Mouse (Mus musculus) erythroblast, embryonic 14.5 days (primary cell): ENCODE data around the gene AL732309.1.

Experiments used
- GATA1 ChIP-seq: IDR thresholded peaks from 2 replicates; pipeline ENCODE4 v1.6.1; 2012; ENCODE audit warnings: low read length, inconsistent platforms, mixed read lengths
- TAL1 ChIP-seq: IDR thresholded peaks from 3 replicates; pipeline ENCODE4 v1.6.1; 2012; ENCODE audit warnings: low read length, inconsistent platforms, mixed read lengths

GRCm38 (mm10) chr2:25231038-25231437 is 15.6 kb downstream of the AL732309.1 start:
- TF ChIP-seq GATA1 (no peak), TAL1 (no peak)
